Mouse (Mus musculus): ENCODE data around the gene Yif1a. TPM values are rescaled to one million over a fixed set of nuclear protein-coding genes. Genes with fewer than 3 reads are reported as not detected.
A peak's percentile ranks its signal among the peaks of the same experiment; 100 is the strongest.

Gene Yif1a
- polyA plus RNA-seq, 2 experiments: 130 to 144 TPM

GRCm38 (mm10) chr19:5089324-5089723 is 986 bp downstream of the Yif1a start:
- Histone ChIP-seq H3K9me3 (ENCODE audit: control insufficient read depth, low read length) (no peaks in the 10 kb centered on the region), H3K36me3 (ENCODE audit: control insufficient read depth, insufficient read depth, low read length) (peaks cover 44% of the 10 kb centered on the region), H3K4me3 (replicated peaks; ENCODE audit: low read length) (peak overlapping the region; percentile 84), H3K9ac (ENCODE audit: low read depth, low read length, severe bottlenecking) (peak overlapping the region; percentile 72; the same call in 1 of the 2 replicates), H3K27me3 (ENCODE audit: control insufficient read depth, insufficient read depth, low read length) (peaks cover 22% of the 10 kb centered on the region), H3K4me1 (ENCODE audit: control insufficient read depth, insufficient read depth, low read length) (peaks cover 17% of the 10 kb centered on the region), H3K27ac (replicated peaks; ENCODE audit: low read depth, low read length) (no peak overlapping the region), H3K4me2 (replicated peaks; ENCODE audit: low read depth, low read length, severe bottlenecking) (peak overlapping the region; percentile 81)
- 88% methylated on average over 4 of the region's 4 CpGs for WGBS
- ATAC-seq (ENCODE audit: low FRiP score, low read depth) (no peak), DNase-seq (ENCODE audit: low spot score) (no peak)
- no peak for TF ChIP-seq POLR2A (IDR thresholded peaks at IDR 0.05; ENCODE audit: borderline replicate concordance, extremely low read depth, insufficient read depth, insufficient read length)

GRCm38 (mm10) chr19:5092083-5092482 is 3.7 kb downstream of the Yif1a start:
- Histone ChIP-seq H3K9me3 (ENCODE audit: control insufficient read depth, low read length) (no peaks in the 10 kb centered on the region), H3K36me3 (ENCODE audit: control insufficient read depth, insufficient read depth, low read length) (peaks cover 44% of the 10 kb centered on the region), H3K27ac (replicated peaks; ENCODE audit: low read depth, low read length) (no peak overlapping the region), H3K4me2 (replicated peaks; ENCODE audit: low read depth, low read length, severe bottlenecking) (no peak overlapping the region), H3K4me1 (ENCODE audit: control insufficient read depth, insufficient read depth, low read length) (peaks cover 43% of the 10 kb centered on the region), H3K9ac (ENCODE audit: low read depth, low read length, severe bottlenecking) (no peak overlapping the region), H3K4me3 (replicated peaks; ENCODE audit: low read length) (no peak overlapping the region), H3K27me3 (ENCODE audit: control insufficient read depth, insufficient read depth, low read length) (no peaks in the 10 kb centered on the region)
- no peak for TF ChIP-seq POLR2A (IDR thresholded peaks at IDR 0.05; ENCODE audit: borderline replicate concordance, extremely low read depth, insufficient read depth, insufficient read length)
- no peak for DNase-seq (ENCODE audit: low spot score)
- ATAC-seq (ENCODE audit: low FRiP score, low read depth): no peak
- WGBS: 84% methylated on average over 10 of the region's 10 CpGs

- DNase-seq (ENCODE audit: low spot score): no peak
- H3K36me3 ChIP-seq (ENCODE audit: control insufficient read depth, insufficient read depth, low read length): peaks cover 44% of the 10 kb centered on the region
- ATAC-seq (ENCODE audit: low FRiP score, low read depth): no peak
- H3K27ac ChIP-seq (replicated peaks; ENCODE audit: low read depth, low read length): no peak overlapping the region
- WGBS: 72% methylated on average over 12 of the region's 12 CpGs
- H3K4me2 ChIP-seq (replicated peaks; ENCODE audit: low read depth, low read length, severe bottlenecking): no peak overlapping the region
- H3K4me1 ChIP-seq (ENCODE audit: control insufficient read depth, insufficient read depth, low read length): peaks cover 44% of the 10 kb centered on the region
- no peaks in the 10 kb centered on the region for H3K9me3 ChIP-seq (ENCODE audit: control insufficient read depth, low read length)
- no peaks in the 10 kb centered on the region for H3K27me3 ChIP-seq (ENCODE audit: control insufficient read depth, insufficient read depth, low read length)
- H3K4me3 ChIP-seq (replicated peaks; ENCODE audit: low read length): no peak overlapping the region
- H3K9ac ChIP-seq (ENCODE audit: low read depth, low read length, severe bottlenecking): no peak overlapping the region
- no peak for TF ChIP-seq POLR2A (IDR thresholded peaks at IDR 0.05; ENCODE audit: borderline replicate concordance, extremely low read depth, insufficient read depth, insufficient read length)
These were observed 5.3 kb downstream of the Yif1a start for GRCm38 (mm10) chr19:5093481-5094242.

- Histone ChIP-seq H3K27ac (replicated peaks; ENCODE audit: low read depth, low read length) (no peak overlapping the region), H3K4me2 (replicated peaks; ENCODE audit: low read depth, low read length, severe bottlenecking) (peak overlapping the region; percentile 35), H3K27me3 (ENCODE audit: control insufficient read depth, insufficient read depth, low read length) (no peaks in the 10 kb centered on the region), H3K4me1 (ENCODE audit: control insufficient read depth, insufficient read depth, low read length) (peaks cover 41% of the 10 kb centered on the region), H3K4me3 (replicated peaks; ENCODE audit: low read length) (no peak overlapping the region; the same call in 1 of the 2 replicates), H3K36me3 (ENCODE audit: control insufficient read depth, insufficient read depth, low read length) (peaks cover 43% of the 10 kb centered on the region), H3K9ac (ENCODE audit: low read depth, low read length, severe bottlenecking) (no peak overlapping the region), H3K9me3 (ENCODE audit: control insufficient read depth, low read length) (no peaks in the 10 kb centered on the region)
- WGBS: under 1% methylated on average over 21 of the region's 21 CpGs
- ATAC-seq (ENCODE audit: low FRiP score, low read depth) (peak; percentile 56), DNase-seq (ENCODE audit: low spot score) (peak; percentile 87)
- TF ChIP-seq POLR2A (IDR thresholded peaks at IDR 0.05; ENCODE audit: borderline replicate concordance, extremely low read depth, insufficient read depth, insufficient read length): no peak
These were observed 5.9 kb downstream of the Yif1a start for GRCm38 (mm10) chr19:5094243-5094632.

- no peak overlapping the region; the same call in 1 of the 2 replicates for H3K4me3 ChIP-seq (replicated peaks; ENCODE audit: low read length)
- H3K27ac ChIP-seq (replicated peaks; ENCODE audit: low read depth, low read length): 0 out of 2 replicates have a peak overlapping the region, but pooled peaks have one; percentile 26
- no peak; the same call in 1 of the 2 replicates for ATAC-seq (ENCODE audit: low FRiP score, low read depth)
- no peaks in the 10 kb centered on the region for H3K9me3 ChIP-seq (ENCODE audit: control insufficient read depth, low read length)
- no peaks in the 10 kb centered on the region for H3K27me3 ChIP-seq (ENCODE audit: control insufficient read depth, insufficient read depth, low read length)
- no peak for DNase-seq (ENCODE audit: low spot score)
- H3K9ac ChIP-seq (ENCODE audit: low read depth, low read length, severe bottlenecking): no peak overlapping the region
- 45% methylated on average over 11 of the region's 11 CpGs for WGBS
- no peak for TF ChIP-seq POLR2A (IDR thresholded peaks at IDR 0.05; ENCODE audit: borderline replicate concordance, extremely low read depth, insufficient read depth, insufficient read length)
- H3K4me1 ChIP-seq (ENCODE audit: control insufficient read depth, insufficient read depth, low read length): peaks cover 38% of the 10 kb centered on the region
- peak overlapping the region; percentile 35 for H3K4me2 ChIP-seq (replicated peaks; ENCODE audit: low read depth, low read length, severe bottlenecking)
- peaks cover 44% of the 10 kb centered on the region for H3K36me3 ChIP-seq (ENCODE audit: control insufficient read depth, insufficient read depth, low read length)
These were observed 6.5 kb downstream of the Yif1a start for GRCm38 (mm10) chr19:5094746-5095417.

Measured in limb, embryonic 14.5 days (tissue).